Mouse (Mus musculus) lung, postnatal 14 days (tissue): Measurements from ENCODE around the gene Spaca4.

Source experiments
- DNase-seq: peaks from one replicate; pipeline ENCODE4 v3.0.0; 2021

The Spaca4 gene

DNA sequence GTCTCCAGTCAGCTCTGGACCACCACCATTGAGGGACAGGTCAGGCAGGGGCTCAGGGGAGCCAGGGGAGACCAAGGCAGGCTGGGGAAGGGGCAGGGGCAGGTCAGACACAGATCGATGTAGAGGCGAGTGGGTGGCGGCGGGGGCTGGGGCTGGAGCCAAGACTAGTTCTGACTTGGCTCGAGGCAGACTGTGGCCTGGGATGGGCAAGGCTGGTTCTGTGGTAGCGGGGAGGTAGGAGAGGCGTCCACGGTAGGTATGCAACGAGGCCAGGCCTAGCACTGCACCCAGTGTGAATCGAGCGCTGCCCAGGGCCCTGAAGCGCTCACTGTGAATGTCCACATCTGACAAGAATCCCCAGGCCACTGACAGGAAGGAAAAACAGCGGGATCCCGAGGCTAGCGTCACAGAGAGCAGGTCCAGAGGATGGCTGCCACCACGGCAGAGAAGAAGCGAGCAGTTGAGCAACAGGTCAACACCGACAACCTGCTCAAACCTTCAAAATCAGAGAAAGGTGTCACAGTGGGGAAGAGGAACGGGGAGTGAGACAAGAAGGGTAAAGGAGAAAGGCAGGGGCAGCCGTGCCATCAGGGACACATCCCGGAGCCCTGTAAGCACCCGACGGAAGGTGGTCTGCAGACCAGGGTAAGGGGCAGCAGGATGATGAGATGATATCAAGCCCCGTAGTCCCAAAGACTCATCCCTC lies 14.1 kb downstream of the Spaca4 start:
- DNase-seq, result no peak

DNA sequence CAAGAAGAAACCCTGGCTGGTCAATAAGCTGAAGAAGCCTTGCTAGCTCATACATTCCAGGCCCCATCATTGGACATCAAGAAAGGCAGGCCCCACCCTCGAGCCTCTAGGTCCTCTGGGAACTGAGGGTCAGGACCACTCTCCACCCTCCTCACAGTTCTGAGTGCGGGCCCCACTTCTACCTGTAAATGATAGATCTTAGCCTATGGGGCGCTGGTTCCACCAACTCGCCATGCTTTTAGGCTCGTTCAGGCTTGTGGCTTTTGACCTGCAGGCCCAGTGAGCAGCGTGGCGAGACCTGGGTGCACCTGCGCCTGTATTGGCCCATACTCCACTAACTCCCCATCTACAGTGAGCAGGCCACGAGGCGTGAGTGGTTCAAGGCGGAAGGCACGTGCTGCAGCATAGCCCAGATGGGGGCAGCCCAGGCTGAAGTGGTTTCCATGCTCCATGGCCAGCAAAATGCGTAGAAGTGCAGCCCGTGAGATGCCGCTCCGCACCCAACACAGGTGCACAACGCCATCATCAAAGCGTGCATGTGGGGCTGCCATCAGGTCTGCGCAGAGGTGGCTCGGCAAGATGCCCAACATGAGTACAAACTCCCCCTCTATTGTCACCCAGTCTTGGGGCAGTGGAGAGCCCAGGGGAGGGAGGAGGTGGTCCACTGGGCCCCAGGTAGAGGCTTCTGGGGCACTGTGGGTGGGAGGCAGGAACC lies 15.0 kb downstream of the Spaca4 start:
- DNase-seq, result no peak

DNA sequence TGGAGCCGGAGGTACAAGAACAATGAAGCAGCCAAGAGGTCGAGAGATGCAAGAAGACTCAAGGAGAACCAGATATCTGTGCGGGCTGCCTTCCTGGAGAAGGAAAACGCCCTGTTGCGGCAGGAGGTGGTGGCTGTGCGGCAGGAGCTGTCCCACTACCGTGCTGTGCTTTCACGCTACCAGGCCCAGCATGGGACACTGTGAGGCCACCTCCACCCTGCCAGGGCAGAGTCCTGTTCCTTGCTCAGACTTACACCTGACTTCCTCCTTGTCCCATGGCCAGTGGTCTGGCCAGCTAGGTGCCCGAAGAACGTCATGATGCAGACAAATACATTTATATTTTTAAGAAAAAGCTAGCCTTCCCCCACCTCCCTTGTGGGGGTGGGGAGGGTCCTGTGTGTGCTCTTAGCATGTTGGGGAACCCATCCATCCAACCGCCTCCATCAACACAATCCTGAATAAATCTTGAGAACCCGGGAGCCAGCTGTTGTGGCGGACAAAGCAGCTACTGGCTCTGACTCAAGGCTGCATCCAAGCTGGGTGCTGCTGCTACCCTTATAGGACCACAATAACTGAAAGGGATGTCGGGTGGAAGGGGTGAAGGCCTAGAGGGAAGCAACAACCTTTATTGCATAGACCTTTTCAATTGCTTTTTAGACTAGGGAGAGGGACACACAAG lies 15.8 kb downstream of the Spaca4 start:
- DNase-seq, result no peak

DNA sequence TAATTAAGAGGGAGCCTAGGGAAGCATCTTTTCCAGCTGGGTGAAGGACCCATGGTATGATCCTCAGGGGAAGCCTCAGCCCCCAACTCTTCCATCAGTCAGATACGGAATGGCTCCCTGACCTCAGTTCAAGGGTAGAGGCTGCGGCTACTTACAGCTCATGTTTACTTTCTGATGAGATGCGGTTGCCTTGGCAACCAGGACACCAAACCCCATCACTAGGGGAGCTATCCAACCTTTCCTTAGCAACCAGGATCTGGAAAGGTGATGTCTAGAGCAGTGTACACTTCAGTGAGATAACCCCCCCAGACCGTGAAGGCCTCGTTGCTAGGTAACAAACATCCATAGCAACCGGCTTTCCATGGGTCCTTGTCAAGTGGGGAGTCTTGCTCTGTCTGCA lies 16.6 kb downstream of the Spaca4 start:
- DNase-seq, result no peak

DNA sequence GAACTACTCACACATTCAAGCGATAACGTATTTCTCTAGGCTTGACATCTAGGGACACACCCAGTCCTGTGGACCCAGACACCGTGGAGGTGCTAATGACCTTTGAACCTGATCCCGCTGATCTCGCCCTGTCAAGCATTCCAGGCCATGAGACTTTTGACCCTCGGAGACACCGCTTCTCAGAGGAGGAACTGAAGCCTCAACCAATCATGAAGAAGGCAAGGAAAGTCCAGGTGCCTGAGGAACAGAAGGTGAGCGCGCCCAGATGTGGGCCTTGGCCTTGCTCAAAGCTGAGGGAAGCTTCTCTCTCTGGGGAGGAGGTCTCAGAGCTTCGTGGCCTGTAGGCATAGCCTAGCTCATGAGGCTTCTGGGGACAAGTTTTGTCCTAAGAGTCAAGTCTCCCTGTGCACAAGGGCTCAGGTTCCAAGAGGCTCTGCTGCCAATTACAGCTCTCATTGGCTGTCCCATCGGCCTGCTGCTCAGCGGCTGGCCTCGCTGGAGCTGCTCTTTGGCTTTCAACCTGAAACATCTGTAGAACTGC lies 17.3 kb downstream of the Spaca4 start:
- no peak for DNase-seq

- DNase-seq, result peak; percentile 96
These were observed 18.1 kb downstream of the Spaca4 start for GRCm38 (mm10) chr7:45707375-45707967.

- DNase-seq, result peak; percentile 88
These were observed 18.8 kb downstream of the Spaca4 start for GRCm38 (mm10) chr7:45706721-45707241.

GRCm38 (mm10) chr7:45705873-45706281 lies 19.7 kb downstream of the Spaca4 start:
- DNase-seq, result peak; percentile 72

- no peak for DNase-seq
These were observed 20.2 kb downstream of the Spaca4 start for GRCm38 (mm10) chr7:45705443-45705864.

GRCm38 (mm10) chr7:45704730-45705442 lies 20.7 kb downstream of the Spaca4 start, which contains the start of gene Dbp:
TSS of gene Dbp (plus strand) at chr7:45705088.
- DNase-seq, result peak; percentile 98

GRCm38 (mm10) chr7:45704046-45704559 lies 21.5 kb downstream of the Spaca4 start:
- no peak for DNase-seq

DNA sequence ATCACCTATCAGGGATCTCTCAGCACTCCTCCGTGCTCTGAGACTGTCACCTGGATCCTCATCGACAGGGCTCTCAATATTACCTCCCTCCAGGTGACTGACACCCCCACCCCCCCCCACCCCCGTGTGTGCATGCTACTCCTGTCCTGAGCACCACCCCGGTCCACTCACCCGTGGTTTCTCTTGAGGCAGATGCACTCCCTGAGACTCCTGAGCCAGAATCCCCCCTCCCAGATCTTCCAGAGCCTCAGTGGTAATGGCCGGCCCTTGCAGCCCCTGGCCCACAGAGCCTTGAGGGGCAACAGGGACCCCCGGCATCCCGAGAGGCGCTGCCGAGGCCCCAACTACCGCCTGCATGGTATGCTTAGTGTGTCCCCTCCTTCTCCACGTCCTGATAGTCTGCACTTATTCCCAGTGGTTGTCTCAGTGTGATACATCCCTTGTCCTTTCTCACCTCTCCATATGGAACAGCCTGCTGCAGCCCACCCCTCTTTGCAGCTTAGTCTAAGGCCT lies 22.0 kb downstream of the Spaca4 start:
- DNase-seq, result no peak

DNA sequence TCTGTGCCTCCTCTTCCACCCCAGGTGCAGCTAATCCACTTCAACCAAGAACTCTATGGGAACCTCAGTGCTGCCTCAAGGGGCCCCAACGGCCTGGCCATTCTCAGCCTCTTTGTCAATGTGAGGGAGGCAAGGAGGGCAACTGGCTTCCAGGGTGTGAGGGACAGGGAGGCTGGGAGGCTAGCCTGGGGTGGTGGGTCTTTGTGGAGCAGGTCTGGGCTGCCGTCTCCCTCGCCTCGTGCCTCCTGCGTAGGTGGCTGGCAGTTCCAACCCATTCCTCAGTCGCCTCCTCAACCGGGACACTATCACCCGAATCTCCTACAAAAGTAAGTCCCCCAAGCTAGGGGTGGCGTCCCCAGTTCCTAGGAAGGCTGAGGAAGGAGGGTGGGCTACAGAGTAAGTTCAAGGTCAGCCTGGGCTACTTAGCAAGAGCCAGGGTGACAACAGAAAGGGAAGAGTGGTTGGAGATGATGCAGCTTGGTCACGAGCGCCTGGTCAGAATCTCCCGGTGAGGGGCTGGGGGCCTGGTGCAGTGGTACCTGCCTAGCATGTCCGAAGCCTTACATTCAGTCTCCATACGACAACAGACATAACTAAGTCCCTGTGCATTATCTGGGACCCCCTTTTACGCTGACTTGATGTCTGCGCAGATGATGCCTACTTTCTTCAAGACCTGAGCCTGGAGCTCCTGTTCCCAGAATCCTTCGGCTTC lies 22.6 kb downstream of the Spaca4 start:
- no peak for DNase-seq

GRCm38 (mm10) chr7:45702316-45702715 lies 23.3 kb downstream of the Spaca4 start:
- no peak for DNase-seq

- no peak for DNase-seq
These were observed 24.0 kb downstream of the Spaca4 start for GRCm38 (mm10) chr7:45701607-45702006.

DNA sequence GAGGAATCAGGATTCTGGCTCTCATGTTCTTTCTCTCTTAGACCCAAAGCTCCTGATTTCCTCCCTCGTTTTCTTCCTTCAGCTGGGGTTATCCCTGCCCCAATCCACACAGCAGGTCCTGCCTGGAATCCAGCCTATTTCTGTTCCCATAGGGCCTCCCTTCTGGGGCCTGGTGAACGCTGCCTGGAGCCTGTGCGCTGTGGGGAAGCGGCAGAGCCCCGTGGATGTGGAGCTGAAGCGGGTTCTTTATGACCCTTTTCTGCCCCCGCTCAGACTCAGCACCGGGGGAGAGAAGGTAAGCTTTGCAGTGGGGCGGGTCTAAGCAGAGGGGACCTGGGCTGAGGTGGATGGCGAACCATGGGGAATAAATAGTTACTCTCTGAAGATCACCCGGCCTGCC lies 24.5 kb downstream of the Spaca4 start:
- no peak for DNase-seq

DNA sequence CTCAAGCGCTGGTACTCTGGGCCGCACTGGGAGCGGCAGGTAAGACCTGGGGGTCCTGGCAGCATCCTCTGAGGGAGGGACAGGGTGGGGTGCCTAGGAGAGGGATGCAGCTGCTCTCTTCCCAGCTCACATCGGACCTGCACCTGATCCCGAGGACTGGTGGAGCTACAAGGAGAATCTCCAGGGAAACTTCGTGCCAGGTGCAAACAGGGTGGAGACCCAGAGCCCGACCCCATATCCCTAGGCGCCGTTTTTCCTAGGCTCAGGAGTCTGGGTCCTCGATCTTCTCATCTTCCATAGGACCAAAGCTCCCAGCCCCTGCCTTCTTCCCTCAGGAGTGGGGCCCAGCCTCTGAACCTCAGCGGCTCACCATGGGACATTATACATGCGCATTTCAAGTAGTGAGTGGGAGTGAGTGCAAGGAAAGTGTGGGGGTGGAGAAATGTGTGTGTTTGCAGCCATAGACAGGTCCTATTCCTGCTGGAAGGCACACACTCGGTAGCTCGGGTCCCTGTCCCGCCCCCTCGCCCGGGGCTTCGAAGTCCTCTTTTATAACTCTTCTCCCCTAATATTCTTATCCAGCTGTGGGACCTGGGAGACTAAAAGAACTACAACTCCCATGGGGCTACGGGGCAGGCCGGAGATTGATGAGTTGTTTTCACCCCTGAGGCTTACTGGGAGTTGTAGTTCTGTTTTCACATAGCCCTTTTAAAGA lies 25.2 kb downstream of the Spaca4 start:
- DNase-seq, result peak; percentile 80

DNA sequence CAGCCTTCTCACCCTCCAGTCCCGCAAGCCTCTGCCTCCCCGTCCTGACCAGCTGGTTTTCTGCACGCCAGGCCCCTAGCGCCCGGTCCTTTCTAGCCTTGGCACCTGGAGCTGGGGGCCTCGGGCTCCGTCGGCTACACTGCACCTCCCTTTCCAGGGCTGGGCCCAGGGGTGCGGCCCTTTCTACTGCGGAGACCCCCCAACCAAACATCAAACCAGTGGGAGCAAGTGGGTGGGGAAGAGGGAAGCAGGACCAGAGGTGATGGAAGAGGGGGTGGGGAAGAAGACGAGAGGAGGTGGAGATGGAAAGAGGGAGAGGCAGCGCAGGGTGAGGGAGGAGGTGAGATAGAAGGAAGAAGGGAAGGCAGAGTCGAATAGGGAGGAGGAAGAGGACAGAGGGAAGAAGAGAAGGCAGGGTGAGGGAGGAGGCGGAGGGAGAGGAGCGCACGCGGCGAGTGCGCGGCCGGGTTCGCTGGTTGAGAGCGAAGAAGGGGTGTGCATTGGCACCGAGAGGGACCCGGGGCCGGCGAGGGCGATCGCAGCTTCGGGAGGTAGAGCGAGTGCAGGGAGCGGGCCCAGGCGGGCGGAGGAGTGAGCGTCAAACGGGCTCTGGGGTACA lies 26.0 kb downstream of the Spaca4 start, which contains the start of gene Car11:
Gene Car11, plus strand, starts transcription at position 321 of the 619 bp plus-strand sequence.
- DNase-seq, result no peak

- no peak for DNase-seq
These were observed 27.7 kb downstream of the Spaca4 start for GRCm38 (mm10) chr7:45697894-45698293.

DNA sequence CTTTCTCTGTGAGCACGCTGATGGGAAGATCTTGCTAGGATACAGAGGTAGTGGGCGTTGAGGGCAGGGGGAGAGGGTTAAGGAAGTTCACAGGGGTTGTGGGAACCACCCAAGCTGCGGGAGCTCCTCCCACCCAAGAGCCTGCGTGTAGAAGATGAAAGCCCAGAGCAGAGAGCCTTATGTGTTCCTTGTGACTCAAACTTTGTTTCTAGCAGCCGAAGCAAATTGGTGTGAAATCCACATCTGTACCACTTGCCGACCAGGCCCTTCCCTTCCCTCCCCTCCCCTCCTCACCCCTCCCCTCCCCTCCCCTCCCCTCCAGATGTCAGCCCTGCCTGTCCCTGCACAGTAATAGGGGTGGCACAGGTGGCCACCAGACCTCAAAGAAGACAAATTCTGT lies 30.5 kb downstream of the Spaca4 start:
- DNase-seq, result no peak
